Mouse (Mus musculus) embryonic facial prominence, embryonic 14.5 days (tissue): ENCODE results near the gene Usp16. TPM values are rescaled to one million over a fixed set of nuclear protein-coding genes. Genes with fewer than 3 reads are reported as not detected.

ENCODE experiments used
- ATAC-seq: fragments of 200-750 bp; cut with Nextera tagmentation; 2 replicates; pipeline ENCODE4 v1.8.0; 2017; ENCODE audit warnings: low read depth, moderate number of reproducible peaks, moderate TSS enrichment
- DNase-seq: peaks from one replicate; pipeline ENCODE4 v3.0.0-alpha.2; 2015; ENCODE audit warnings: low spot score
- H3K27ac ChIP-seq: fragments of 300-500 bp; sonication (generic); replicated peaks from 2 replicates; pipeline ENCODE4 v1.5.1; 2014; ENCODE audit warnings: low read depth, mild to moderate bottlenecking, low read length, moderate library complexity
- H3K27me3 ChIP-seq: fragments of 300-500 bp; sonication (generic); replicated peaks from 2 replicates; pipeline ENCODE4 v1.6.1; 2014; ENCODE audit warnings: low read length; ENCODE audit not compliant: control insufficient read depth, insufficient read depth
- H3K36me3 ChIP-seq: fragments of 300-500 bp; sonication (generic); 2 replicates; pipeline ENCODE4 v1.6.1; 2014; ENCODE audit warnings: low read length, mixed read lengths; ENCODE audit not compliant: control insufficient read depth, insufficient read depth
- H3K4me1 ChIP-seq: fragments of 300-500 bp; sonication (generic); 2 replicates; pipeline ENCODE4 v1.6.1; 2014; ENCODE audit warnings: antibody characterized with exemption, low read length; ENCODE audit not compliant: control insufficient read depth, insufficient read depth
- H3K4me2 ChIP-seq: fragments of 300-500 bp; sonication (generic); 2 replicates; pipeline ENCODE4 v1.6.1; 2014; ENCODE audit warnings: low read depth, mild to moderate bottlenecking, low read length, moderate library complexity, mixed read lengths
- H3K4me3 ChIP-seq: fragments of 300-500 bp; sonication (generic); 2 replicates; pipeline ENCODE4 v1.5.1; 2014; ENCODE audit warnings: low read depth, mild to moderate bottlenecking, low read length
- H3K9ac ChIP-seq: fragments of 300-500 bp; sonication (generic); 2 replicates; pipeline ENCODE4 v1.6.1; 2014; ENCODE audit warnings: low read depth, mild to moderate bottlenecking, low read length, moderate library complexity, mixed read lengths
- H3K9me3 ChIP-seq: fragments of 300-500 bp; sonication (generic); 2 replicates; pipeline ENCODE4 v1.6.1; 2016; ENCODE audit warnings: low read length; ENCODE audit not compliant: control insufficient read depth
- WGBS: fragments of 180-500 bp; shearing (Covaris S2); extraction: QIAGEN DNeasy Blood & Tissue Kit; methylation state at CpG from one replicate; pipeline ENCODE4 v1.1.7; 2014; 5-methylcytosine and 5-hydroxymethylcytosine counted together
- polyA plus RNA-seq: library from polyadenylated mRNA; unstranded; fragments of >200 nt; fragmentation: Nextera tagmentation; extraction: Ambion mirVana; gene quantifications from 2 replicates; pipeline ENCODE4 v1.2.1, GENCODE M21; 2014

Gene Usp16
- 48.3 and 50.8 TPM in 2 replicates for polyA plus RNA-seq

DNA sequence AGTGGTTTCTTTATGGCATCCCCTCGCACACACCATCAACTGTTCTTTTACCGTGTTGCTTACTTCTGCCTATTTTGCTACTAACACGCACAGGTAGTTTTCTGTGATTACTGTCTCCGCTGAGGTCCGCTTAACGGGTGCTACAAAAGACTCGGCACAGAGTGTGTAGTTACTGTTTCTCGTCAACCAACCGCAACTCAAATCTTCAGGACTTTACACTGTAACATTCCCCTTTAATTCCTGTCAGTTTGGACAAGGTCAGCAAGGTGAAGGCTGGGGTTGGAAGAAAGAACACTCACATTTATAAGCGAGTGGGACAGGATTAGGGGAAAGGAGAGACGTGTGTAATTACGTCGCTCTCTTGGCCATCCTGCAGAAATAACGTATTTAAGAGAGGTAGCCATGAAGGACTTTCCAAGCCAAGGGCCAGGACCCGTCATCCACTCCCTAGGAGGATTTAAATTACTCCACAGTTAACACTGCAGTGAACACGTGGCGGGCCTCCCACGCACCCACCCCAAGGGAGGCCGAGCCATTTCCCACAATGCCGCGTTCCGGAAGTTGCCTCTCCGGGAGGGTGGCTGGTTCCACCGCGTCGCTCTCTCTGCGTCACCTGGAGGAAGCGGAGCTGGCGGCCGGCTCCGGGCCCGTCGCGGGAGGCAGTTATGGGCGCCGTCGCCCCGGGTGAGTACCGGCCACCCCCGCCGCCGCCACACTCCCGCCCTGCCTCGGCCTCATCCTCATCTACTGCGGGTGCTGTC is at the start of gene Usp16:
Gene Usp16, plus strand, starts transcription at position 285 of the 761 bp plus-strand sequence.
- peak within 1 kb of the TSS; percentile 90 for H3K4me2 ChIP-seq
- H3K36me3 ChIP-seq, result 0 out of 2 replicates have a peak, but pooled peaks cover 6% of the 10 kb centered on the region
- 0 out of 2 replicates have a peak, but pooled peaks cover 3% of the 10 kb centered on the region for H3K9me3 ChIP-seq
- no peaks in the 10 kb centered on the region for H3K27me3 ChIP-seq
- ATAC-seq (peak; percentile 98), DNase-seq (peak; percentile 97)
- peaks cover 14% of the 10 kb centered on the region for H3K4me1 ChIP-seq
- H3K9ac ChIP-seq, result peak within 1 kb of the TSS; percentile 92
- WGBS, result 12% methylated on average over 30 of the region's 45 CpGs
- peak within 1 kb of the TSS; percentile 68 for H3K4me3 ChIP-seq
- H3K27ac ChIP-seq, result peak within 1 kb of the TSS; percentile 79

GRCm38 (mm10) chr16:87405001-87405400 is 49.5 kb upstream of the Usp16 start:
- WGBS, result 70% methylated on average over 3 of the region's 3 CpGs
- Histone ChIP-seq H3K4me3 (no peak overlapping the region), H3K4me2 (no peak overlapping the region), H3K9me3 (no peaks in the 10 kb centered on the region), H3K27ac (no peak overlapping the region), H3K36me3 (peaks cover 92% of the 10 kb centered on the region), H3K4me1 (no peaks in the 10 kb centered on the region), H3K27me3 (no peaks in the 10 kb centered on the region), H3K9ac (no peak overlapping the region)
- no peak for ATAC-seq
- DNase-seq, result peak; percentile 1

DNA sequence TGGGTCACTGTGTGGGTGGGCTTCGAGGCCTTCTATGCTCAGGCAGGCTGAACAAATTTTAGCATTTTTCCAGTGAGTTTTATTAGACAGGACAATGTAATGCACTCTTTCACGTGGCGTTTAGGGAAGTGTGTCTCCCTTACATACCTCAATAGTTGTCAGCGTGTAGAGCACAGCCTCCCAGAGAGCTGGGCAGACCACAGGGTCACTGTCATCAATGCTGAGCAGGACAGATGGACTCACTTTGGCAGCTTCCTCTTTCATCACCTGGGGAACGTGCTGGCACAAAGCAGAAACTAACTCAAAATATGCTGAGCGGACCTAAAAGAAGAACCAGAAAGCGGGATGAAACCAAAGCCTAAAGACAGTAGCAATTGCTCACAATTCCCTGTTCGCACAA is 33.8 kb upstream of the Usp16 start:
- Histone ChIP-seq H3K27me3 (no peaks in the 10 kb centered on the region), H3K27ac (no peak overlapping the region), H3K9me3 (peaks cover 11% of the 10 kb centered on the region), H3K4me3 (no peak overlapping the region), H3K9ac (no peak overlapping the region), H3K36me3 (peaks cover 97% of the 10 kb centered on the region), H3K4me2 (no peak overlapping the region), H3K4me1 (no peaks in the 10 kb centered on the region)
- 90% methylated on average over 8 of the region's 8 CpGs for WGBS
- DNase-seq (no peak), ATAC-seq (no peak)

DNA sequence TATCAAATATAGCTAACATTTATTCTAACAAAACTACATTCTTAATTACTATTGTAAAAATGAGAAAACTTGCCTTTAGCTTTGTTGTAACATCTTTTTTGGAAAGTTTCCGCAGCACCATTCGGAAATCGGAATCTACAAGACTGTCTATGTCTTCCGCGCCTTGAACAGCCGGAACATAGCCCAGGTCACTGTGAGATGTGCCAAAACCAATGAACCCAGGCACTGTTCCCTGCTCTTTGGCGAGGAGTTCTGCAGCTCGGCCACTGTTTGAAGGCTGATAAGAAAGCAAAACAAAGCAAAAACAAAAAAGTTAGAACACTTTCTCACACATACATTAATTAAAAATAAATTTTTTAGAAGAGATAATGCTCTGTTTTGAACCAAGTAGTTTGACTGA is 27.0 kb upstream of the Usp16 start:
- Histone ChIP-seq H3K36me3 (peaks cover 48% of the 10 kb centered on the region), H3K27ac (no peak overlapping the region), H3K27me3 (no peaks in the 10 kb centered on the region), H3K4me1 (peaks cover 3% of the 10 kb centered on the region; the same call in 1 of the 2 replicates), H3K9me3 (no peaks in the 10 kb centered on the region), H3K4me3 (no peak overlapping the region), H3K9ac (no peak overlapping the region), H3K4me2 (no peak overlapping the region)
- 94% methylated on average over 8 of the region's 8 CpGs for WGBS
- ATAC-seq, result no peak
- no peak for DNase-seq

- H3K9me3 ChIP-seq, result no peaks in the 10 kb centered on the region
- H3K36me3 ChIP-seq, result peaks cover 4% of the 10 kb centered on the region; the same call in 1 of the 2 replicates
- DNase-seq (peak; percentile 99), ATAC-seq (peak; percentile 100)
- peak within 1 kb of the TSS; percentile 65 for H3K27ac ChIP-seq
- peaks cover 3% of the 10 kb centered on the region; the same call in 1 of the 2 replicates for H3K4me1 ChIP-seq
- under 1% methylated on average over 42 of the region's 56 CpGs for WGBS
- H3K4me2 ChIP-seq, result peak within 1 kb of the TSS; percentile 81
- H3K9ac ChIP-seq, result peak within 1 kb of the TSS; percentile 88
- peak within 1 kb of the TSS; percentile 95 for H3K4me3 ChIP-seq
- no peaks in the 10 kb centered on the region for H3K27me3 ChIP-seq
Observed at GRCm38 (mm10) chr16:87432033-87432814, 22.3 kb upstream of the Usp16 start, which contains the start of gene Ltn1. TSS of gene Ltn1 (minus strand) at chr16:87432612.

- Histone ChIP-seq H3K4me1 (peaks cover 3% of the 10 kb centered on the region; the same call in 1 of the 2 replicates), H3K9me3 (no peaks in the 10 kb centered on the region), H3K4me2 (no peak overlapping the region), H3K4me3 (no peak overlapping the region), H3K27me3 (no peaks in the 10 kb centered on the region), H3K27ac (no peak overlapping the region), H3K9ac (no peak overlapping the region), H3K36me3 (no peaks in the 10 kb centered on the region)
- ATAC-seq (no peak), DNase-seq (no peak)
- 83% methylated on average over 7 of the region's 7 CpGs for WGBS
Observed at GRCm38 (mm10) chr16:87434266-87434665, 20.2 kb upstream of the Usp16 start.

- ATAC-seq, result no peak
Observed at GRCm38 (mm10) chr16:87434946-87435345, 19.6 kb upstream of the Usp16 start.

GRCm38 (mm10) chr16:87435411-87436205 is 18.9 kb upstream of the Usp16 start:
- no peak for ATAC-seq

More at GRCm38 (mm10) chr16:87434946-87435345, 19.6 kb upstream of the Usp16 start:
- Histone ChIP-seq H3K4me1 (peaks cover 7% of the 10 kb centered on the region; the same call in 1 of the 2 replicates), H3K27me3 (no peaks in the 10 kb centered on the region), H3K4me2 (no peak overlapping the region), H3K4me3 (no peak overlapping the region), H3K9me3 (no peaks in the 10 kb centered on the region), H3K36me3 (no peaks in the 10 kb centered on the region), H3K9ac (no peak overlapping the region), H3K27ac (no peak overlapping the region)
- 83% methylated on average over 6 of the region's 6 CpGs for WGBS
- DNase-seq, result no peak

More at GRCm38 (mm10) chr16:87435411-87436205, 18.9 kb upstream of the Usp16 start:
- H3K27me3 ChIP-seq, result no peaks in the 10 kb centered on the region
- no peak for DNase-seq
- no peaks in the 10 kb centered on the region for H3K36me3 ChIP-seq
- no peak overlapping the region for H3K4me2 ChIP-seq
- 81% methylated on average over 12 of the region's 13 CpGs for WGBS
- no peak overlapping the region for H3K9ac ChIP-seq
- H3K4me1 ChIP-seq, result peaks cover 7% of the 10 kb centered on the region; the same call in 1 of the 2 replicates
- H3K9me3 ChIP-seq, result no peaks in the 10 kb centered on the region
- H3K27ac ChIP-seq, result no peak overlapping the region
- no peak overlapping the region for H3K4me3 ChIP-seq
